In the genomic region with DNA sequence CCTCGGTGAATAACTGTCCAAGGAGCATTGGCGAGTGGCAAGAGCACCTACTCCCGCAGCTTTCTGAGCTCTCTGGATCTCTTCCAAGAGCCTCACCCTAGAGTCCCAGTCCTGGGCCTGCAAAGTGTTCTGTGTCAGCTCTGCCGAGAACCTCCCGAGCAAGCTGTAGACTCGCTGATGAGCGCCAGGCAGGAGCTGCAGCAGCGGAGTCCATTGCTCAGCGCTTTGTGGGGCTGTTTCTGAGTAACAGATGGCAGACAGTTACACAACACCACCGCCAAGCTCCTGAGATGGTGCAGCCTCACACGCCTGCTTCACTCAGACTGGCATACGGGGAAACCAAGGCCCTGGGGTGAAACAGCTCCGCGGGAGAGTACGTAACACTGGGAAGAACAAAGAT, we compare ENCODE assay signal across 9 mouse cellular contexts. TPM values are rescaled to one million over a fixed set of nuclear protein-coding genes. Genes with fewer than 3 reads are reported as not detected.
DNase-seq lines count a peak whose midpoint lies in the region; ATAC-seq and TF ChIP-seq lines count a peak whose summit lies in the region.
"Had no signal": no experiment of that assay in that cellular context is flagged by ENCODE, and none has a peak within 500 bp of the region (broad histone marks: within the 10 kb centered on the region; RNA-seq: fewer than 3 reads in every experiment).

No protein-coding gene starts in this region.

- 75% methylated on average over 15 of the region's 15 CpGs for WGBS in kidney, embryonic 16.5 days
- WGBS in liver, postnatal 0 days (ENCODE audit: insufficient replicate concordance), result 61% methylated on average over 15 of the region's 15 CpGs
- WGBS in stomach, postnatal 0 days, result 70% methylated on average over 15 of the region's 15 CpGs

- H3K4me1 ChIP-seq in kidney, embryonic 16.5 days (ENCODE audit: insufficient read depth, low read length), result 0 out of 2 replicates have a peak, but pooled peaks cover 8% of the 10 kb centered on the region
- H3K4me1 ChIP-seq in liver, postnatal 0 days (ENCODE audit: insufficient read depth), result 0 out of 2 replicates have a peak, but pooled peaks cover 2% of the 10 kb centered on the region
- no peaks in the 10 kb centered on the region for H3K4me1 ChIP-seq in stomach, postnatal 0 days (replicated peaks; ENCODE audit: control insufficient read depth, insufficient read depth)

- H3K27ac ChIP-seq in kidney, embryonic 16.5 days (ENCODE audit: low read length), result no peak overlapping the region
- H3K27ac ChIP-seq in liver, postnatal 0 days (ENCODE audit: low read depth), result no peak overlapping the region
- H3K27ac ChIP-seq in stomach, postnatal 0 days (replicated peaks), result no peak overlapping the region

- no peak for ATAC-seq in kidney, embryonic 16.5 days (ENCODE audit: low FRiP score, low TSS enrichment)
- ATAC-seq in liver, postnatal 0 days, result no peak
- ATAC-seq in activated CD4-positive, CD25-positive, alpha-beta regulatory T cell, adult 4 months, result no peak
- no peak for ATAC-seq in stomach, postnatal 0 days (ENCODE audit: low FRiP score, low TSS enrichment)

- peaks cover 4% of the 10 kb centered on the region; the same call in 1 of the 2 replicates for H3K9me3 ChIP-seq in kidney, embryonic 16.5 days (ENCODE audit: low read length)
- no peaks in the 10 kb centered on the region for H3K9me3 ChIP-seq in liver, postnatal 0 days (ENCODE audit: low read length)
- no peaks in the 10 kb centered on the region for H3K9me3 ChIP-seq in stomach, postnatal 0 days (ENCODE audit: control insufficient read depth, low read length)

- H3K4me3 ChIP-seq in kidney, embryonic 16.5 days (ENCODE audit: low read length), result no peak overlapping the region
- H3K4me3 ChIP-seq in liver, postnatal 0 days (ENCODE audit: low read depth, low read length), result no peak overlapping the region
- no peak overlapping the region for H3K4me3 ChIP-seq in stomach, postnatal 0 days (ENCODE audit: low read depth, low read length)

- DNase-seq in kidney, adult 11 months, result peak; percentile 46
- peak; percentile 67 to 75 for DNase-seq in cerebellum, postnatal 14 days
- peak; percentile 82 to 83 for DNase-seq in layer of hippocampus, adult 8-10 months (ENCODE audit: low spot score in 2 of 2)
- DNase-seq in right cerebral cortex, adult 2 months (ENCODE audit: low spot score in 2 of 2), result peak; percentile 75 to 77
- no peak for DNase-seq in liver, postnatal 0 days
- no peak for DNase-seq in stomach, postnatal 0 days (ENCODE audit: low spot score)
- DNase-seq: lung, postnatal 10 days had no signal

- H3K9ac ChIP-seq in kidney, embryonic 16.5 days (replicated peaks; ENCODE audit: low read length), result no peak overlapping the region
- no peak overlapping the region for H3K9ac ChIP-seq in liver, postnatal 0 days (replicated peaks)
- H3K9ac ChIP-seq in stomach, postnatal 0 days (ENCODE audit: low read length), result no peak overlapping the region

- TF ChIP-seq CTCF in liver, postnatal 0 days (IDR thresholded peaks at IDR 0.05; ENCODE audit: low read depth), result no peak
- TF ChIP-seq CTCF in stomach, postnatal 0 days (IDR thresholded peaks at IDR 0.05; ENCODE audit: low read depth), result no peak

- H3K36me3 ChIP-seq in kidney, embryonic 16.5 days (ENCODE audit: insufficient read depth, low read length), result no peaks in the 10 kb centered on the region
- no peaks in the 10 kb centered on the region for H3K36me3 ChIP-seq in liver, postnatal 0 days (replicated peaks; ENCODE audit: insufficient read depth, low read length)
- no peaks in the 10 kb centered on the region for H3K36me3 ChIP-seq in stomach, postnatal 0 days (ENCODE audit: control insufficient read depth, insufficient read depth, low read length)

- H3K27me3 ChIP-seq in kidney, embryonic 16.5 days (ENCODE audit: insufficient read depth, low read length), result peaks cover 26% of the 10 kb centered on the region
- H3K27me3 ChIP-seq in liver, postnatal 0 days (ENCODE audit: insufficient read depth, low read length), result peaks cover 46% of the 10 kb centered on the region
- H3K27me3 ChIP-seq in stomach, postnatal 0 days (ENCODE audit: control insufficient read depth, insufficient read depth, low read length), result peaks cover 6% of the 10 kb centered on the region; the same call in 1 of the 2 replicates

- no peak overlapping the region for H3K4me2 ChIP-seq in kidney, embryonic 16.5 days (replicated peaks; ENCODE audit: low read depth, low read length)
- H3K4me2 ChIP-seq in liver, postnatal 0 days (ENCODE audit: low read depth, low read length), result no peak overlapping the region
- no peak overlapping the region for H3K4me2 ChIP-seq in stomach, postnatal 0 days (replicated peaks; ENCODE audit: low read depth)

- no peak for TF ChIP-seq EP300 in liver, postnatal 0 days (IDR thresholded peaks at IDR 0.05; ENCODE audit: low read depth)
- no peak for TF ChIP-seq EP300 in stomach, postnatal 0 days (optimal IDR thresholded peaks at IDR 0.05)

RNA-seq across cellular contexts. Expression of gene Galnt14, which starts 1.7 kb away (rescaled TPM):
- polyA plus RNA-seq in kidney, embryonic 16.5 days (2015; fragmentation: Nextera tagmentation; extraction: Ambion mirVana), result 18.6 and 21.4 TPM in 2 replicates
- total RNA-seq in layer of hippocampus, adult 8-10 months (2022), result 10 to 100 TPM; 21.5 to 29.1 (median 24.0) TPM
- 0.06 and 0.08 TPM in 2 replicates for polyA plus RNA-seq in liver, postnatal 0 days (2015; fragmentation: Nextera tagmentation; extraction: Ambion mirVana)
- under 1 TPM; 0.48 to 0.79 TPM for polyA plus RNA-seq in activated CD4-positive, CD25-positive, alpha-beta regulatory T cell, adult 4 months (2017; shearing (Covaris generic))
- polyA plus RNA-seq in stomach, postnatal 0 days (2015; fragmentation: Nextera tagmentation; extraction: Ambion mirVana), result 0.07 and 0.15 TPM in 2 replicates

Comparison
In these comparisons a context has a peak if more than half of its experiments do, and no peak if none do; other contexts are left out.
1. DNase-seq: peak in kidney, adult 11 months (single experiment), cerebellum, postnatal 14 days (2 of 2), layer of hippocampus, adult 8-10 months (2 of 2) and right cerebral cortex, adult 2 months (2 of 2); none in liver, postnatal 0 days (single experiment) and stomach, postnatal 0 days (single experiment).
2. RNA of gene Galnt14, which starts 1.7 kb away (polyA plus RNA-seq): 18.6 to 21.4 TPM in kidney, embryonic 16.5 days; 0.48 to 0.79 TPM in activated CD4-positive, CD25-positive, alpha-beta regulatory T cell, adult 4 months, 0.06 to 0.08 TPM in liver, postnatal 0 days and 0.07 to 0.15 TPM in stomach, postnatal 0 days; every median in the first group is over 10 times any median in the second.